In the genomic region with DNA sequence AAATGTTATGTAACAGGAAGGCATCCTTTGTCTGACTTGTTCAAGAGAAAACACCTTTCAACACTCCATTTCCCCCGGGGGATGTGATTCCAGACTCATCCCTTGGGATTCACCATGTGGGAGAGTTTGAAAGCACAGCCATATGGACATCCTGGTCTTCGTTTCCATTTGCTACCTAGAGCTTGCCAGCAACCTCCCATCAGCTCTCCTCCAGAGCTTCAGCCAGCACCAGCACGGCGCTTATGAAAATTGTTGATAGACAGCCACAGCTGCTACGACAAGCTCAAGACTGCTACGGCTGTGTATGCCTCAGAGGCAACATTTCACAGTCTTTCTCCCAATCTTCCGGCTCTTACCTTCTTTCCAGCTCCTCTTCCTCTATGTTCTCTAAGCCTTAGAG, we compare ENCODE assay signal across 11 mouse cellular contexts.
DNase-seq lines count a peak whose midpoint lies in the region; ATAC-seq and TF ChIP-seq lines count a peak whose summit lies in the region.
"Had no signal": no experiment of that assay in that cellular context is flagged by ENCODE, and none has a peak within 500 bp of the region (broad histone marks: within the 10 kb centered on the region; RNA-seq: fewer than 3 reads in every experiment).

No protein-coding gene starts in this region.

- peak overlapping the region; percentile 31; the same call in 1 of the 2 replicates for H3K4me3 ChIP-seq in gastrocnemius, adult 2 months
- no peak overlapping the region for H3K4me3 ChIP-seq in intestine, embryonic 15.5 days (replicated peaks)
- H3K4me3 ChIP-seq: erythroblast, embryonic 14.5 days; midbrain, embryonic 15.5 days had no signal

- no peak for TF ChIP-seq CTCF in gastrocnemius, adult 2 months (IDR thresholded peaks at IDR 0.05)
- no peak for TF ChIP-seq CTCF in brain, embryonic 14.5 days (IDR thresholded peaks at IDR 0.05; ENCODE audit: borderline replicate concordance, extremely low read depth, insufficient read depth, insufficient read length)

- H3K27me3 ChIP-seq in intestine, embryonic 15.5 days (replicated peaks) = no peaks in the 10 kb centered on the region
- H3K27me3 ChIP-seq: midbrain, embryonic 15.5 days had no signal

- H3K9ac ChIP-seq in intestine, embryonic 15.5 days = no peak overlapping the region
- H3K9ac ChIP-seq: midbrain, embryonic 15.5 days had no signal

- peaks cover 4% of the 10 kb centered on the region; the same call in 1 of the 2 replicates for H3K4me1 ChIP-seq in intestine, embryonic 15.5 days (replicated peaks)

- ATAC-seq in intestine, embryonic 15.5 days = no peak
- ATAC-seq: midbrain, embryonic 15.5 days had no signal

- no peak overlapping the region for H3K4me2 ChIP-seq in intestine, embryonic 15.5 days (replicated peaks)
- H3K4me2 ChIP-seq: midbrain, embryonic 15.5 days had no signal

- H3K9me3 ChIP-seq in intestine, embryonic 15.5 days = no peaks in the 10 kb centered on the region
- H3K9me3 ChIP-seq: midbrain, embryonic 15.5 days had no signal

- TF ChIP-seq POLR2A in brain, embryonic 14.5 days (IDR thresholded peaks at IDR 0.05; ENCODE audit: borderline replicate concordance, extremely low read depth, insufficient read depth, insufficient read length, poor library complexity, severe bottlenecking) = no peak

- 71% methylated on average over 7 of the region's 7 CpGs for WGBS in intestine, embryonic 15.5 days

- no peaks in the 10 kb centered on the region for H3K36me3 ChIP-seq in intestine, embryonic 15.5 days
- H3K36me3 ChIP-seq: midbrain, embryonic 15.5 days had no signal

- H3K27ac ChIP-seq in gastrocnemius, adult 2 months = peak overlapping the region; percentile 82
- H3K27ac ChIP-seq in intestine, embryonic 15.5 days = no peak overlapping the region
- H3K27ac ChIP-seq: midbrain, embryonic 15.5 days had no signal

- peak; percentile 62 for DNase-seq in gastrocnemius, adult 2 months
- no peak for DNase-seq in gastrocnemius, postnatal 10 days
- DNase-seq in R1 (ENCODE audit: low read depth, low spot score) = peak; percentile 16
- DNase-seq in brain, embryonic 14.5 days (ENCODE audit: low read depth) = peak; percentile 86
- peak; percentile 29 to 36 for DNase-seq in layer of hippocampus, postnatal 36 days
- DNase-seq in adrenal gland, postnatal 4 days (ENCODE audit: low spot score in 2 of 2) = no peak
- DNase-seq: kidney, adult 2 months; thymus, postnatal 14 days had no signal

- intact Hi-C loops in gastrocnemius, adult 2 months (cut with DNase I) = no loop called here

Comparison
In these comparisons a context has a peak if more than half of its experiments do, and no peak if none do; other contexts are left out.
1. DNase-seq: peak in gastrocnemius, adult 2 months (single experiment), R1 (single experiment), brain, embryonic 14.5 days (single experiment) and layer of hippocampus, postnatal 36 days (2 of 2); none in gastrocnemius, postnatal 10 days (single experiment) and adrenal gland, postnatal 4 days (0 of 2).